Mouse (Mus musculus): Measurements from ENCODE around the gene Slc22a26. TPM values are rescaled to one million over a fixed set of nuclear protein-coding genes. Genes with fewer than 3 reads are reported as not detected.
"Not testable (repeated sequence)": the region's sequence is repeated elsewhere in the genome, so short reads cannot be mapped to it uniquely, and the experiment has no call there.

Gene Slc22a26
- not detected in 2 replicates for polyA plus RNA-seq (2012; rRNA removed)

GRCm38 (mm10) chr19:7802571-7802970, at the start of gene Slc22a26:
Slc22a26 (minus strand) TSS chr19:7802667.
- TF ChIP-seq CTCF (IDR thresholded peaks at IDR 0.05; ENCODE audit: borderline replicate concordance, extremely low read depth, insufficient read depth, insufficient read length), result no peak
- TF ChIP-seq POLR2A (IDR thresholded peaks at IDR 0.05; ENCODE audit: borderline replicate concordance, extremely low read depth, insufficient read depth, insufficient read length, poor library complexity, severe bottlenecking), result no peak

GRCm38 (mm10) chr19:7829851-7830250, 27.4 kb upstream of the Slc22a26 start:
- DNase-seq (ENCODE audit: low read depth), result no peak
- no peak for TF ChIP-seq POLR2A (IDR thresholded peaks at IDR 0.05; ENCODE audit: borderline replicate concordance, extremely low read depth, insufficient read depth, insufficient read length, poor library complexity, severe bottlenecking)
- TF ChIP-seq CTCF (IDR thresholded peaks at IDR 0.05; ENCODE audit: borderline replicate concordance, extremely low read depth, insufficient read depth, insufficient read length), result no peak

More at GRCm38 (mm10) chr19:7802571-7802970, at the start of gene Slc22a26:
- DNase-seq (ENCODE audit: low read depth), result no peak

- TF ChIP-seq POLR2A (IDR thresholded peaks at IDR 0.05; ENCODE audit: borderline replicate concordance, extremely low read depth, insufficient read depth, insufficient read length, poor library complexity, severe bottlenecking) (no peak), CTCF (IDR thresholded peaks at IDR 0.05; ENCODE audit: borderline replicate concordance, extremely low read depth, insufficient read depth, insufficient read length) (no peak)
- DNase-seq (ENCODE audit: low read depth), result no peak
Measured at GRCm38 (mm10) chr19:7790571-7790970, 11.9 kb downstream of the Slc22a26 start.

GRCm38 (mm10) chr19:7775306-7775705, 27.2 kb downstream of the Slc22a26 start:
- TF ChIP-seq CTCF (IDR thresholded peaks at IDR 0.05; ENCODE audit: borderline replicate concordance, extremely low read depth, insufficient read depth, insufficient read length), result no peak
- no peak for TF ChIP-seq POLR2A (IDR thresholded peaks at IDR 0.05; ENCODE audit: borderline replicate concordance, extremely low read depth, insufficient read depth, insufficient read length, poor library complexity, severe bottlenecking)
- no peak for DNase-seq (ENCODE audit: low read depth)

- DNase-seq (ENCODE audit: low read depth), result no peak
- no peak for TF ChIP-seq POLR2A (IDR thresholded peaks at IDR 0.05; ENCODE audit: borderline replicate concordance, extremely low read depth, insufficient read depth, insufficient read length, poor library complexity, severe bottlenecking)
Measured at GRCm38 (mm10) chr19:7766124-7766523, 36.3 kb downstream of the Slc22a26 start.

- TF ChIP-seq CTCF (IDR thresholded peaks at IDR 0.05; ENCODE audit: borderline replicate concordance, extremely low read depth, insufficient read depth, insufficient read length), result no peak
- no peak for TF ChIP-seq POLR2A (IDR thresholded peaks at IDR 0.05; ENCODE audit: borderline replicate concordance, extremely low read depth, insufficient read depth, insufficient read length, poor library complexity, severe bottlenecking)
Measured at GRCm38 (mm10) chr19:7765599-7765998, 36.9 kb downstream of the Slc22a26 start.

GRCm38 (mm10) chr19:7753371-7753770, 49.1 kb downstream of the Slc22a26 start:
- DNase-seq (ENCODE audit: low read depth), result not testable (repeated sequence)

More at GRCm38 (mm10) chr19:7765599-7765998, 36.9 kb downstream of the Slc22a26 start:
- DNase-seq (ENCODE audit: low read depth), result no peak

Other genes starting within 250 kb of the Slc22a26 start
- gene Pla2g16, start 245.2 kb downstream of the Slc22a26 start, polyA plus RNA-seq (2012; rRNA removed), result 3.2 and 3.5 TPM in 2 replicates
- gene Lgals12, start 195.5 kb downstream of the Slc22a26 start, polyA plus RNA-seq (2012; rRNA removed), result 0.68 and 0.72 TPM in 2 replicates
- 0.15 TPM in 1 of 2 replicates, not detected in the other for gene Hrasls5, start 190.1 kb downstream of the Slc22a26 start, polyA plus RNA-seq (2012; rRNA removed)
- gene Slc22a19, start 91.4 kb downstream of the Slc22a26 start, polyA plus RNA-seq (2012; rRNA removed), result 0.14 and 0.22 TPM in 2 replicates
- not detected in 2 replicates for gene Slc22a27, start 163.4 kb upstream of the Slc22a26 start, polyA plus RNA-seq (2012; rRNA removed)